Mouse (Mus musculus) liver, adult 2 months (tissue): ENCODE data around the gene Zfp184. TPM values are rescaled to one million over a fixed set of nuclear protein-coding genes. Genes with fewer than 3 reads are reported as not detected.
A peak's percentile ranks its signal among the peaks of the same experiment; 100 is the strongest.

Experiments used
- DNase-seq: peaks from one replicate; pipeline ENCODE4 v3.0.0-alpha.2; 2011; ENCODE audit warnings: low read depth, low spot score; ENCODE audit errors: extremely low read depth
- H3K27ac ChIP-seq: fragments of 200-500 bp; replicated peaks from 2 replicates; pipeline ENCODE4 v1.5.1; 2012; ENCODE audit warnings: low read depth, mild to moderate bottlenecking, control low read depth, inconsistent platforms, low read length; ENCODE audit not compliant: insufficient read depth
- H3K27me3 ChIP-seq: fragments of 200-500 bp; 2 replicates; pipeline ENCODE4 v1.6.1; 2012; ENCODE audit warnings: mild to moderate bottlenecking, moderate library complexity, low read length, inconsistent platforms; ENCODE audit not compliant: control insufficient read depth, insufficient read depth
- H3K36me3 ChIP-seq: fragments of 200-500 bp; 2 replicates; pipeline ENCODE4 v1.6.1; 2012; ENCODE audit warnings: low read length, inconsistent platforms; ENCODE audit not compliant: control insufficient read depth, insufficient read depth
- H3K4me1 ChIP-seq: fragments of 200-500 bp; 2 replicates; pipeline ENCODE4 v1.6.1; 2011; ENCODE audit warnings: low read length; ENCODE audit not compliant: control insufficient read depth, insufficient read depth
- H3K4me3 ChIP-seq: fragments of 200-500 bp; 2 replicates; pipeline ENCODE4 v1.5.1; 2011; ENCODE audit warnings: low read depth, mild to moderate bottlenecking, control low read depth, low read length, moderate library complexity; ENCODE audit not compliant: insufficient read depth
- H3K79me2 ChIP-seq: fragments of 200-500 bp; 2 replicates; pipeline ENCODE4 v1.6.1; 2012; ENCODE audit warnings: inconsistent platforms, mild to moderate bottlenecking, low read length, moderate library complexity; ENCODE audit not compliant: control insufficient read depth, insufficient read depth
- H3K9ac ChIP-seq: fragments of 200-500 bp; 2 replicates; pipeline ENCODE4 v1.6.1; 2012; ENCODE audit warnings: low read depth, mild to moderate bottlenecking, control low read depth, inconsistent platforms, low read length
- CTCF ChIP-seq: fragments of 200-500 bp; IDR thresholded peaks from 2 replicates; pipeline ENCODE4 v1.5.1; 2011; ENCODE audit warnings: low read depth, low read length, control low read depth
- POLR2A ChIP-seq: fragments of 200-500 bp; IDR thresholded peaks from 2 replicates; pipeline ENCODE4 v1.6.1; 2011; ENCODE audit warnings: low read length, control low read depth; ENCODE audit not compliant: insufficient read depth; ENCODE audit errors: extremely low read depth
- WGBS: fragments of 180-500 bp; shearing (Covaris S2); methylation state at CpG from one replicate; pipeline ENCODE4 v1.1.7; 2018; 5-methylcytosine and 5-hydroxymethylcytosine counted together
- polyA plus RNA-seq: library from polyadenylated mRNA; depleted of rRNA; stranded (reverse); fragments of >200 nt; gene quantifications from 2 replicates; pipeline ENCODE4 v1.2.3, GENCODE M21; 2012
- total RNA-seq: library from RNA; depleted of rRNA; stranded (reverse); fragments of >200 nt; gene quantifications from 2 replicates; pipeline ENCODE4 v1.2.3, GENCODE M21; 2014

Zfp184 gene
- total and polyA plus RNA-seq, 2 experiments: 0.11 to 0.18 TPM

DNA sequence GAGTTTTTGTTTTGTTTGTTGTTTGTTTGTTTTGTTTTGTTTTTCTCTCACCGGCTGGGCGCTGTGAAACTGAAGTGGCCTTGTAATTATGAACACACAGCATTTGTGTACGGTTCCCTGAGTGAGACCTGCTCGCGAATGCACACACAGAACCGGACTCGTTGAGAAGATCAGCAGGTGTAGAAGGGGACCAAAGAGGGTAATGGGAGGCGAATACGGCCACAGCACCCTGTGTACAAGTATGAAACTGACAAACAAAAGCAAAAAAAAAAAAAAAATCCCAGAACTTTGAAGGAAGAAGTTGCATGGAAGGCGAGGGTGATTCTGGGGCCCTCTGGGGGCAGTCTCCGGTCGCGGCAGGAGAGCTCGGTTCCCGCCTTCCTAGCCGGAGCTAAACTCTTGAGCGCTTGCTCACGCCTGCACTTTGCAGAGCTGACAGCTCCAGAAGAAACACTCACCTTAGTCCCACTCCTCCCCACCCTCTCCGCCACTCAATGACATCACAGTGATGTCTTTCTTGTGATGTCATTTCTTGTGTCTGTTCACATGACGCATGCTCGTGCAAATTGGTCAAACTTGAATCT is 50.5 kb downstream of the Zfp184 start:
- H3K36me3 ChIP-seq: no peaks in the 10 kb centered on the region
- H3K79me2 ChIP-seq: no peaks in the 10 kb centered on the region
- 3% methylated on average over 21 of the region's 21 CpGs for WGBS
- no peaks in the 10 kb centered on the region for H3K4me1 ChIP-seq
- peaks cover 14% of the 10 kb centered on the region; the same call in 1 of the 2 replicates for H3K27me3 ChIP-seq
- TF ChIP-seq CTCF (0 out of 2 replicates have a peak, but pooled peaks have one; percentile 4), POLR2A (no peak)
- DNase-seq: no peak
- no peak overlapping the region for H3K4me3 ChIP-seq
- no peak overlapping the region for H3K27ac ChIP-seq
- H3K9ac ChIP-seq: no peak overlapping the region

DNA sequence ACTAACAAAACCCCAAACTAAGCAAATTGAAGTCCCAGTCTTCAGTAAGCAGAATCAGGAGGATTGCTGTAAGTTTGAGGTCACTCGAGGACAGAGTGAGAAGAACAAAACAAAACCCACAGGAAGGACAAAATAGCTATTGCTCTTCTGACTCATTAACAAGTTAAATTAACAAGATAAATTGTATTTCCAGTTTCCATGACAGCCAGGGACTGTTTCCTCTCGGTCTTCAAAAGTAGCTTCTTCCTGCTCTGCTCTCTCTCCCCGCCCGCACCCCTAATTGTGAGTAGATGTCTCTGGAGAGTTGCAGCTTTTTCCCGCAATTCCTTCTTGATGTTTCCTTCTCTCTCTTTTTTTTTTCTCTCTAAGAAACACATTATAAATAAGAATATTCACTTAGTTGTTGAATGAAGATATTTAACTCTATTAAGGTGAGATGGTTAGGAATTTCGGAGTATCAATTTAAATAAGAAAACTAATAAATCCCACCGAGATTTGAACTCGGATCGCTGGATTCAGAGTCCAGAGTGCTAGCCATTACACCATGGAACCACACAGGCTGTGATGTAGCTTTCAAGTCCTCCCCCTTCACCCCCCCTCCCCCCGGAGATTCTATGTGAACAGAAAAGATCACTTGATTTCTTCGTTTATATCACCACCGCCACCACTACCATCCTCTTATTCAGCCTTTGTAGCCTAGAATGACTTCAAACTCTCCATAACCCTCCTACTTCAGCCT is 51.4 kb downstream of the Zfp184 start:
- Histone ChIP-seq H3K27me3 (peaks cover 17% of the 10 kb centered on the region; the same call in 1 of the 2 replicates), H3K27ac (no peak overlapping the region), H3K9ac (no peak overlapping the region), H3K36me3 (no peaks in the 10 kb centered on the region), H3K79me2 (no peaks in the 10 kb centered on the region), H3K4me1 (no peaks in the 10 kb centered on the region), H3K4me3 (no peak overlapping the region)
- TF ChIP-seq POLR2A: no peak
- TF ChIP-seq CTCF: no peak
- DNase-seq: no peak
- 7% methylated on average over 12 of the region's 12 CpGs for WGBS

DNA sequence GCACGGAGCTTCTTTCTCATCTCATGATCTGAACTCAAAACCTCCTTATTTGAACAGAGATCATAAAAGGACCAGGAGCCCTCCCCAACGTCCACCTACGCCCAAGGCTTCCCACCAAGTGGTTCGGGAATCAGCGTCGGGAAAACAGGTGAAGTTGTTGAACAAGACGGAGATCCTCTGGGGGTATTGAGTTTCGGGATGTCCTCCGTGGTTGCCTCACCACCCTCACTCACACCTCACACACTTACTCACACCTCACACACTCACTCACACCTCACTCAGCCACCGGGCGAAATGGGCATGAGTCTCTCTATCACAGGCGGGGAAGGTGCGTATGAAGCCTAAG is 51.9 kb downstream of the Zfp184 start:
- no peak for TF ChIP-seq CTCF
- no peak for TF ChIP-seq POLR2A
- Histone ChIP-seq H3K4me1 (no peaks in the 10 kb centered on the region), H3K4me3 (no peak overlapping the region), H3K27ac (no peak overlapping the region), H3K36me3 (no peaks in the 10 kb centered on the region), H3K79me2 (no peaks in the 10 kb centered on the region), H3K9ac (no peak overlapping the region), H3K27me3 (peaks cover 17% of the 10 kb centered on the region; the same call in 1 of the 2 replicates)
- 8% methylated on average over 13 of the region's 13 CpGs for WGBS
- no peak for DNase-seq

DNA sequence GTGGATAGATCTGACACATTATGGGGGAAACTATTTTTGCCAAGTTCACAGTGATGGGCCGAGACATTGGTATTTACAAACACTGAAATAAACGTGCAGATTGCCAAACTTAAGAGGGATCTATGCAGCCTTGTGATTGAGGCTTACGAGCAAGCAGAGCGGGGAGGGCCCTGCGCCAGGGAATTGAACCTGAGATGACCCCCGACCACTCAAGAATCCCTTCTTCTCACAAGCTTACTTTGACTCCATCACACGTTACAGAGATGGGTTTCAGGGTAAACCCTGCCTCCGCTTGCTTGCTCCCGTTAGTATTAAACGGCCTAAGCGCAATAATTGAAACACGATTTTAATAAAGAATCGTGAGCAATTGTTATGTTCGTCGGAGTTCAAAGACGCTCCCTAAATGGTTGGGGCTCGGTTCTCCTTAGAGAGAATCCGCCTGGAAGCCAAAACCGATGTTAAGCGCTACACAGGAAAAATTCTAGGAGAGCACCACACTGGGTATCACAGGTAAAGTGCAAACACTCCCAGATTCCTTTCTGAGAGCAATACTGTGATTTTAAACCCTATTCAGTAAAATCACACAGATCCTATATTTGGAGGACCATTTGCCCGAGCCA is 52.4 kb downstream of the Zfp184 start:
- no peak for TF ChIP-seq POLR2A
- TF ChIP-seq CTCF: no peak
- WGBS: 8% methylated on average over 21 of the region's 21 CpGs

DNA sequence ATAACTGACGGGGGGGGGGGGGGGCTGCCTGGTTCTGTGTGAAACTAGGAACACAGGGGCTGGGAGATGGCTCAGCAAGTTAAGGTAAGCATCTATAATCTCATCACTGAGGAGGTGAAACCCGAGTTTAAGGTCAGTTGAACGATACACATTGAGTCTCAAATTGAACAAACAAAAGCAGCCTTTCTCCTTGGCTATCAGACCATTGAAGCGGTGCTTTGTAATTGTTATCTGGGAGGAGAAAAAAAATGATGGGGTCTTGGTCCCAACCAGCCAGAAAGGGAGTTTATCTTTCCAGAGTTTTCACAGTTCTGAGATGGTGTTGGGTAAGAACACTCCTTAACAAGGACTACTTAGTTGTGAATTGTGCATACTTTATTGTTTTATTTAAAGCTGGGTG is 52.9 kb downstream of the Zfp184 start:
- Histone ChIP-seq H3K36me3 (no peaks in the 10 kb centered on the region), H3K27me3 (peaks cover 17% of the 10 kb centered on the region; the same call in 1 of the 2 replicates), H3K79me2 (no peaks in the 10 kb centered on the region), H3K4me3 (no peak overlapping the region), H3K27ac (no peak overlapping the region), H3K9ac (no peak overlapping the region), H3K4me1 (no peaks in the 10 kb centered on the region)
- DNase-seq: no peak
- TF ChIP-seq CTCF (no peak), POLR2A (no peak)
- WGBS: 12% methylated on average over 4 of the region's 4 CpGs

More for the DNA sequence above, 52.4 kb downstream of the Zfp184 start:
- H3K4me1 ChIP-seq: no peaks in the 10 kb centered on the region
- H3K36me3 ChIP-seq: no peaks in the 10 kb centered on the region
- no peak overlapping the region for H3K27ac ChIP-seq
- H3K9ac ChIP-seq: no peak overlapping the region
- DNase-seq: no peak
- peaks cover 17% of the 10 kb centered on the region; the same call in 1 of the 2 replicates for H3K27me3 ChIP-seq
- H3K4me3 ChIP-seq: no peak overlapping the region
- no peaks in the 10 kb centered on the region for H3K79me2 ChIP-seq
